Mouse (Mus musculus) stomach, embryonic 16.5 days (tissue): ENCODE data around the gene Barhl2. TPM values are rescaled to one million over a fixed set of nuclear protein-coding genes. Genes with fewer than 3 reads are reported as not detected.
A peak's percentile ranks its signal among the peaks of the same experiment; 100 is the strongest.

Source experiments
- ATAC-seq: fragments of 200-750 bp; cut with Nextera tagmentation; 2 replicates; pipeline ENCODE4 v1.8.0; 2017; ENCODE audit warnings: moderate number of reproducible peaks, moderate TSS enrichment; ENCODE audit not compliant: insufficient read depth, low FRiP score
- H3K27ac ChIP-seq: fragments of 300-500 bp; sonication (generic); 2 replicates; pipeline ENCODE4 v1.5.1; 2014; ENCODE audit warnings: low read length
- H3K27me3 ChIP-seq: fragments of 300-500 bp; sonication (generic); 2 replicates; pipeline ENCODE4 v1.6.1; 2014; ENCODE audit warnings: low read length, control low read depth, mixed read lengths; ENCODE audit not compliant: control insufficient read depth, insufficient read depth
- H3K36me3 ChIP-seq: fragments of 300-500 bp; sonication (generic); 2 replicates; pipeline ENCODE4 v1.6.1; 2014; ENCODE audit warnings: low read length; ENCODE audit not compliant: control insufficient read depth, insufficient read depth
- H3K4me1 ChIP-seq: fragments of 300-500 bp; sonication (generic); 2 replicates; pipeline ENCODE4 v1.6.1; 2014; ENCODE audit warnings: low read length, control low read depth, mixed read lengths; ENCODE audit not compliant: control insufficient read depth, insufficient read depth
- H3K4me2 ChIP-seq: fragments of 300-500 bp; sonication (generic); 2 replicates; pipeline ENCODE4 v1.6.1; 2014; ENCODE audit warnings: low read depth, low read length, mixed read lengths
- H3K4me3 ChIP-seq: fragments of 300-500 bp; sonication (generic); replicated peaks from 2 replicates; pipeline ENCODE4 v1.5.1; 2014; ENCODE audit warnings: mild to moderate bottlenecking, low read length
- H3K9ac ChIP-seq: fragments of 300-500 bp; sonication (generic); 2 replicates; pipeline ENCODE4 v1.6.1; 2014; ENCODE audit warnings: low read length
- H3K9me3 ChIP-seq: fragments of 300-500 bp; sonication (generic); replicated peaks from 2 replicates; pipeline ENCODE4 v1.6.1; 2016; ENCODE audit warnings: low read length, control low read depth; ENCODE audit not compliant: control insufficient read depth
- WGBS: fragments of 180-500 bp; shearing (Covaris S2); extraction: QIAGEN DNeasy Blood & Tissue Kit; methylation state at CpG from one replicate; pipeline ENCODE4 v1.1.7; 2014; 5-methylcytosine and 5-hydroxymethylcytosine counted together
- polyA plus RNA-seq: library from polyadenylated mRNA; unstranded; fragments of >200 nt; fragmentation: Nextera tagmentation; extraction: Ambion mirVana; gene quantifications from 2 replicates; pipeline ENCODE4 v1.2.1, GENCODE M21; 2015

Barhl2 gene
- polyA plus RNA-seq, 1 experiment from 2014 or later = not detected

GRCm38 (mm10) chr5:106457111-106457925 lies 648 bp downstream of the Barhl2 start:
- no peak for ATAC-seq
- Histone ChIP-seq H3K4me2 (peak overlapping the region; percentile 73; the same call in 1 of the 2 replicates), H3K27ac (no peak overlapping the region), H3K9me3 (no peaks in the 10 kb centered on the region), H3K9ac (no peak overlapping the region), H3K4me1 (peaks cover 3% of the 10 kb centered on the region; the same call in 1 of the 2 replicates), H3K4me3 (no peak overlapping the region), H3K36me3 (no peaks in the 10 kb centered on the region), H3K27me3 (peaks cover 87% of the 10 kb centered on the region)
- 1% methylated on average over 63 of the region's 63 CpGs for WGBS

GRCm38 (mm10) chr5:106455984-106456383 lies 2.0 kb downstream of the Barhl2 start:
- Histone ChIP-seq H3K27ac (no peak overlapping the region), H3K36me3 (no peaks in the 10 kb centered on the region), H3K9ac (no peak overlapping the region), H3K27me3 (peaks cover 87% of the 10 kb centered on the region), H3K4me1 (peaks cover 3% of the 10 kb centered on the region; the same call in 1 of the 2 replicates), H3K4me2 (no peak overlapping the region), H3K4me3 (no peak overlapping the region), H3K9me3 (no peaks in the 10 kb centered on the region)
- no peak for ATAC-seq
- WGBS = 6% methylated on average over 7 of the region's 7 CpGs

- Histone ChIP-seq H3K27me3 (peaks cover 88% of the 10 kb centered on the region), H3K36me3 (no peaks in the 10 kb centered on the region), H3K4me3 (no peak overlapping the region), H3K9me3 (no peaks in the 10 kb centered on the region), H3K9ac (no peak overlapping the region), H3K4me2 (no peak overlapping the region), H3K4me1 (peaks cover 3% of the 10 kb centered on the region; the same call in 1 of the 2 replicates), H3K27ac (no peak overlapping the region)
- 1% methylated on average over 17 of the region's 17 CpGs for WGBS
- ATAC-seq = no peak
These were observed 2.7 kb downstream of the Barhl2 start for GRCm38 (mm10) chr5:106455106-106455920.

- no peak overlapping the region for H3K4me2 ChIP-seq
- H3K4me1 ChIP-seq = peaks cover 3% of the 10 kb centered on the region; the same call in 1 of the 2 replicates
- no peaks in the 10 kb centered on the region for H3K36me3 ChIP-seq
- H3K27ac ChIP-seq = no peak overlapping the region
- peaks cover 88% of the 10 kb centered on the region for H3K27me3 ChIP-seq
- no peak overlapping the region for H3K4me3 ChIP-seq
- H3K9me3 ChIP-seq = no peaks in the 10 kb centered on the region
- ATAC-seq = no peak
- 2% methylated on average over 9 of the region's 9 CpGs for WGBS
- no peak overlapping the region for H3K9ac ChIP-seq
These were observed 3.4 kb downstream of the Barhl2 start for GRCm38 (mm10) chr5:106454411-106455105.

- no peak overlapping the region for H3K9ac ChIP-seq
- 1% methylated on average over 13 of the region's 13 CpGs for WGBS
- H3K4me2 ChIP-seq = no peak overlapping the region
- no peak overlapping the region for H3K27ac ChIP-seq
- peaks cover 88% of the 10 kb centered on the region for H3K27me3 ChIP-seq
- H3K36me3 ChIP-seq = no peaks in the 10 kb centered on the region
- ATAC-seq = no peak
- peaks cover 3% of the 10 kb centered on the region; the same call in 1 of the 2 replicates for H3K4me1 ChIP-seq
- no peaks in the 10 kb centered on the region for H3K9me3 ChIP-seq
- H3K4me3 ChIP-seq = no peak overlapping the region
These were observed 4.1 kb downstream of the Barhl2 start for GRCm38 (mm10) chr5:106453886-106454321.

GRCm38 (mm10) chr5:106453181-106453885 lies 4.6 kb downstream of the Barhl2 start:
- WGBS = 2% methylated on average over 45 of the region's 45 CpGs
- H3K4me3 ChIP-seq = no peak overlapping the region
- H3K9me3 ChIP-seq = no peaks in the 10 kb centered on the region
- H3K27me3 ChIP-seq = peaks cover 88% of the 10 kb centered on the region
- H3K27ac ChIP-seq = no peak overlapping the region
- no peak overlapping the region for H3K9ac ChIP-seq
- ATAC-seq = no peak
- peaks cover 3% of the 10 kb centered on the region; the same call in 1 of the 2 replicates for H3K4me1 ChIP-seq
- no peaks in the 10 kb centered on the region for H3K36me3 ChIP-seq
- H3K4me2 ChIP-seq = no peak overlapping the region

- no peak overlapping the region for H3K9ac ChIP-seq
- no peaks in the 10 kb centered on the region for H3K9me3 ChIP-seq
- no peak for ATAC-seq
- WGBS = 11% methylated on average over 4 of the region's 4 CpGs
- no peaks in the 10 kb centered on the region for H3K4me1 ChIP-seq
- H3K27me3 ChIP-seq = peaks cover 88% of the 10 kb centered on the region
- H3K4me2 ChIP-seq = no peak overlapping the region
- H3K27ac ChIP-seq = no peak overlapping the region
- no peaks in the 10 kb centered on the region for H3K36me3 ChIP-seq
- no peak overlapping the region for H3K4me3 ChIP-seq
These were observed 5.3 kb downstream of the Barhl2 start for GRCm38 (mm10) chr5:106452686-106453085.

- Histone ChIP-seq H3K4me1 (no peaks in the 10 kb centered on the region), H3K9ac (no peak overlapping the region), H3K36me3 (no peaks in the 10 kb centered on the region), H3K27ac (no peak overlapping the region), H3K4me2 (no peak overlapping the region), H3K9me3 (no peaks in the 10 kb centered on the region), H3K27me3 (peaks cover 88% of the 10 kb centered on the region), H3K4me3 (no peak overlapping the region)
- 2% methylated on average over 32 of the region's 32 CpGs for WGBS
- no peak for ATAC-seq
These were observed 6.1 kb downstream of the Barhl2 start for GRCm38 (mm10) chr5:106451681-106452440.
